Mouse (Mus musculus): ENCODE results near the gene Cst6. TPM values are rescaled to one million over a fixed set of nuclear protein-coding genes. Genes with fewer than 3 reads are reported as not detected.
A peak's percentile ranks its signal among the peaks of the same experiment; 100 is the strongest.

The Cst6 gene
- polyA plus RNA-seq, 1 experiment from 2014 or later, result not detected

GRCm38 (mm10) chr19:5388011-5388441, 38.7 kb upstream of the Cst6 start:
- peaks cover 3% of the 10 kb centered on the region for H3K27me3 ChIP-seq (ENCODE audit: insufficient read depth, low read length)
- peak overlapping the region; percentile 99 for H3K4me3 ChIP-seq (ENCODE audit: low read depth, low read length)
- ATAC-seq (ENCODE audit: insufficient read depth) (peak; percentile 59), DNase-seq (peak; percentile 32)
- no peak for TF ChIP-seq CTCF (IDR thresholded peaks at IDR 0.05; ENCODE audit: low read depth)
- H3K9me3 ChIP-seq (ENCODE audit: low read depth, low read length), result no peaks in the 10 kb centered on the region
- H3K36me3 ChIP-seq (ENCODE audit: insufficient read depth), result peaks cover 26% of the 10 kb centered on the region
- WGBS, result under 1% methylated on average over 43 of the region's 43 CpGs
- H3K9ac ChIP-seq, result peak overlapping the region; percentile 90
- peak overlapping the region; percentile 76 for H3K4me2 ChIP-seq
- H3K4me1 ChIP-seq (ENCODE audit: insufficient read depth), result peaks cover 14% of the 10 kb centered on the region
- H3K27ac ChIP-seq (ENCODE audit: low read depth), result peak overlapping the region; percentile 85

- no peak for ATAC-seq (ENCODE audit: insufficient read depth)
- Histone ChIP-seq H3K9ac (no peak overlapping the region), H3K4me3 (ENCODE audit: low read depth, low read length) (no peak overlapping the region), H3K27ac (ENCODE audit: low read depth) (no peak overlapping the region), H3K27me3 (ENCODE audit: insufficient read depth, low read length) (peaks cover 3% of the 10 kb centered on the region), H3K4me1 (ENCODE audit: insufficient read depth) (peaks cover 14% of the 10 kb centered on the region), H3K36me3 (ENCODE audit: insufficient read depth) (peaks cover 59% of the 10 kb centered on the region), H3K9me3 (ENCODE audit: low read depth, low read length) (no peaks in the 10 kb centered on the region), H3K4me2 (no peak overlapping the region)
- 85% methylated on average over 8 of the region's 8 CpGs for WGBS
- no peak for DNase-seq
- TF ChIP-seq CTCF (IDR thresholded peaks at IDR 0.05; ENCODE audit: low read depth), result no peak
These were observed 35.3 kb upstream of the Cst6 start for GRCm38 (mm10) chr19:5384715-5385114.

GRCm38 (mm10) chr19:5383326-5383725, 34.0 kb upstream of the Cst6 start:
- DNase-seq (no peak), ATAC-seq (ENCODE audit: insufficient read depth) (no peak)
- Histone ChIP-seq H3K4me1 (ENCODE audit: insufficient read depth) (peaks cover 9% of the 10 kb centered on the region), H3K4me3 (ENCODE audit: low read depth, low read length) (no peak overlapping the region), H3K36me3 (ENCODE audit: insufficient read depth) (peaks cover 73% of the 10 kb centered on the region), H3K27me3 (ENCODE audit: insufficient read depth, low read length) (peaks cover 3% of the 10 kb centered on the region), H3K9ac (no peak overlapping the region), H3K9me3 (ENCODE audit: low read depth, low read length) (no peaks in the 10 kb centered on the region), H3K27ac (ENCODE audit: low read depth) (no peak overlapping the region), H3K4me2 (no peak overlapping the region)
- WGBS, result 94% methylated on average over 12 of the region's 12 CpGs
- TF ChIP-seq CTCF (IDR thresholded peaks at IDR 0.05; ENCODE audit: low read depth), result no peak

GRCm38 (mm10) chr19:5377446-5377845, 28.1 kb upstream of the Cst6 start:
- H3K27ac ChIP-seq (ENCODE audit: low read depth), result no peak overlapping the region
- no peak for ATAC-seq (ENCODE audit: insufficient read depth)
- peaks cover 73% of the 10 kb centered on the region for H3K36me3 ChIP-seq (ENCODE audit: insufficient read depth)
- no peak for TF ChIP-seq CTCF (IDR thresholded peaks at IDR 0.05; ENCODE audit: low read depth)
- H3K4me3 ChIP-seq (ENCODE audit: low read depth, low read length), result no peak overlapping the region
- DNase-seq, result no peak
- no peaks in the 10 kb centered on the region for H3K27me3 ChIP-seq (ENCODE audit: insufficient read depth, low read length)
- H3K4me2 ChIP-seq, result no peak overlapping the region
- H3K4me1 ChIP-seq (ENCODE audit: insufficient read depth), result no peaks in the 10 kb centered on the region
- no peaks in the 10 kb centered on the region for H3K9me3 ChIP-seq (ENCODE audit: low read depth, low read length)
- 85% methylated on average over 1 of the region's 1 CpGs for WGBS
- no peak overlapping the region; the same call in 1 of the 2 replicates for H3K9ac ChIP-seq

- no peaks in the 10 kb centered on the region for H3K9me3 ChIP-seq (ENCODE audit: low read depth, low read length)
- peaks cover 71% of the 10 kb centered on the region for H3K36me3 ChIP-seq (ENCODE audit: insufficient read depth)
- no peak overlapping the region for H3K9ac ChIP-seq
- WGBS, result 67% methylated on average over 4 of the region's 4 CpGs
- no peak overlapping the region for H3K27ac ChIP-seq (ENCODE audit: low read depth)
- DNase-seq (no peak), ATAC-seq (ENCODE audit: insufficient read depth) (no peak)
- H3K4me3 ChIP-seq (ENCODE audit: low read depth, low read length), result no peak overlapping the region
- H3K27me3 ChIP-seq (ENCODE audit: insufficient read depth, low read length), result no peaks in the 10 kb centered on the region
- no peak overlapping the region for H3K4me2 ChIP-seq
- no peak for TF ChIP-seq CTCF (IDR thresholded peaks at IDR 0.05; ENCODE audit: low read depth)
- no peaks in the 10 kb centered on the region for H3K4me1 ChIP-seq (ENCODE audit: insufficient read depth)
These were observed 25.4 kb upstream of the Cst6 start for GRCm38 (mm10) chr19:5374748-5375147.

- Histone ChIP-seq H3K9me3 (ENCODE audit: low read depth, low read length) (no peaks in the 10 kb centered on the region), H3K9ac (no peak overlapping the region), H3K4me2 (no peak overlapping the region), H3K27me3 (ENCODE audit: insufficient read depth, low read length) (no peaks in the 10 kb centered on the region), H3K36me3 (ENCODE audit: insufficient read depth) (peaks cover 71% of the 10 kb centered on the region), H3K4me1 (ENCODE audit: insufficient read depth) (no peaks in the 10 kb centered on the region), H3K27ac (ENCODE audit: low read depth) (no peak overlapping the region), H3K4me3 (ENCODE audit: low read depth, low read length) (no peak overlapping the region)
- 82% methylated on average over 4 of the region's 4 CpGs for WGBS
- ATAC-seq (ENCODE audit: insufficient read depth) (no peak), DNase-seq (no peak)
- no peak for TF ChIP-seq CTCF (IDR thresholded peaks at IDR 0.05; ENCODE audit: low read depth)
These were observed 24.8 kb upstream of the Cst6 start for GRCm38 (mm10) chr19:5374177-5374576.

- DNase-seq (no peak), ATAC-seq (ENCODE audit: insufficient read depth) (no peak)
- Histone ChIP-seq H3K4me2 (no peak overlapping the region), H3K9ac (no peak overlapping the region), H3K4me1 (ENCODE audit: insufficient read depth) (peaks cover 6% of the 10 kb centered on the region; the same call in 1 of the 2 replicates), H3K4me3 (ENCODE audit: low read depth, low read length) (no peak overlapping the region), H3K27me3 (ENCODE audit: insufficient read depth, low read length) (no peaks in the 10 kb centered on the region), H3K36me3 (ENCODE audit: insufficient read depth) (peaks cover 70% of the 10 kb centered on the region), H3K27ac (ENCODE audit: low read depth) (no peak overlapping the region), H3K9me3 (ENCODE audit: low read depth, low read length) (no peaks in the 10 kb centered on the region)
- TF ChIP-seq CTCF (IDR thresholded peaks at IDR 0.05; ENCODE audit: low read depth), result no peak
- WGBS, result 92% methylated on average over 7 of the region's 7 CpGs
These were observed 23.4 kb upstream of the Cst6 start for GRCm38 (mm10) chr19:5372724-5373123.

GRCm38 (mm10) chr19:5370932-5371331, 21.6 kb upstream of the Cst6 start:
- H3K4me2 ChIP-seq, result no peak overlapping the region
- peak; percentile 35 for TF ChIP-seq CTCF (IDR thresholded peaks at IDR 0.05; ENCODE audit: low read depth)
- H3K27ac ChIP-seq (ENCODE audit: low read depth), result no peak overlapping the region
- peaks cover 7% of the 10 kb centered on the region; the same call in 1 of the 2 replicates for H3K4me1 ChIP-seq (ENCODE audit: insufficient read depth)
- H3K36me3 ChIP-seq (ENCODE audit: insufficient read depth), result peaks cover 58% of the 10 kb centered on the region
- ATAC-seq (ENCODE audit: insufficient read depth), result no peak
- no peak overlapping the region for H3K9ac ChIP-seq
- H3K4me3 ChIP-seq (ENCODE audit: low read depth, low read length), result no peak overlapping the region
- H3K9me3 ChIP-seq (ENCODE audit: low read depth, low read length), result no peaks in the 10 kb centered on the region
- no peaks in the 10 kb centered on the region for H3K27me3 ChIP-seq (ENCODE audit: insufficient read depth, low read length)
- peak; percentile 6 for DNase-seq
- whole genome bisulfite sequencing, result 83% methylated on average over 3 of the region's 3 CpGs

All from lung, embryonic 14.5 days (tissue).